Comparison of ENCODE assay signal across 8 mouse cellular contexts in genomic region chr10:79959412-79959811, GRCm38 (mm10). TPM values are rescaled to one million over a fixed set of nuclear protein-coding genes. Genes with fewer than 3 reads are reported as not detected.
DNase-seq lines count a peak whose midpoint lies in the region; ATAC-seq and TF ChIP-seq lines count a peak whose summit lies in the region.
"Not testable (repeated sequence)": the region's sequence is repeated elsewhere in the genome, so short reads cannot be mapped to it uniquely, and the experiment has no call there.

No protein-coding gene starts in this region.

- 20% methylated on average over 10 of the region's 10 CpGs for WGBS in bone marrow, adult 2 months
- WGBS in forebrain, embryonic 10.5 days: 38% methylated on average over 10 of the region's 10 CpGs
- 42% methylated on average over 10 of the region's 10 CpGs for WGBS in heart, embryonic 11.5 days (ENCODE audit: insufficient replicate concordance)
- 30% methylated on average over 6 of the region's 10 CpGs for WGBS in lung, adult 2 months
- WGBS in midbrain, postnatal 0 days: 34% methylated on average over 10 of the region's 10 CpGs
- WGBS in thymus, adult 2 months: 23% methylated on average over 10 of the region's 10 CpGs

- intact Hi-C loops in left cerebral cortex, adult 2 months (cut with DNase I): loop anchor here (2.0 kb wide), 2 partner anchors 67 to 125 kb away; no protein-coding TSS in a partner anchor

- H3K4me2 ChIP-seq in heart, embryonic 11.5 days: peak overlapping the region; percentile 20; the same call in 1 of the 2 replicates
- H3K4me2 ChIP-seq in midbrain, postnatal 0 days (ENCODE audit: low read depth, low read length, poor library complexity, severe bottlenecking): peak overlapping the region; percentile 83

- not testable (repeated sequence) for H3K4me1 ChIP-seq in bone marrow, adult 2 months (ENCODE audit: control insufficient read depth, insufficient read depth, low read length); heart, embryonic 11.5 days (ENCODE audit: control insufficient read depth, insufficient read depth, low read length); lung, adult 2 months (ENCODE audit: control insufficient read depth, insufficient read depth, low read length); midbrain, postnatal 0 days (ENCODE audit: insufficient read depth, low read length); thymus, adult 2 months (replicated peaks; ENCODE audit: control insufficient read depth, insufficient read depth, low read length)
- peaks cover 39% of the 10 kb centered on the region for H3K4me1 ChIP-seq in forebrain, embryonic 10.5 days

- TF ChIP-seq POLR2A in bone marrow, adult 2 months (IDR thresholded peaks at IDR 0.05; ENCODE audit: borderline replicate concordance, control insufficient read depth, low read depth, low read length); lung, adult 2 months (IDR thresholded peaks at IDR 0.05; ENCODE audit: borderline replicate concordance, extremely low read depth, low read depth, low read length); thymus, adult 2 months (IDR thresholded peaks at IDR 0.05; ENCODE audit: control insufficient read depth, extremely low read depth, insufficient read depth, low read length, poor library complexity): not testable (repeated sequence)

- not testable (repeated sequence) for ATAC-seq in heart, embryonic 11.5 days (replicated peaks; ENCODE audit: insufficient number of reproducible peaks, low FRiP score, low TSS enrichment); midbrain, postnatal 0 days (ENCODE audit: low FRiP score)

- H3K9me3 ChIP-seq in forebrain, embryonic 10.5 days; heart, embryonic 11.5 days (replicated peaks; ENCODE audit: control insufficient read depth, low read length); midbrain, postnatal 0 days (ENCODE audit: low read length): not testable (repeated sequence)

- not testable (repeated sequence) for H3K27ac ChIP-seq in bone marrow, adult 2 months (ENCODE audit: control insufficient read depth, insufficient read depth, low read depth, low read length, poor library complexity); heart, embryonic 11.5 days (ENCODE audit: low read depth, low read length); left cerebral cortex, adult 2 months; midbrain, postnatal 0 days (ENCODE audit: low read depth, low read length); thymus, adult 2 months (ENCODE audit: control insufficient read depth, insufficient read depth, low read length)
- peak overlapping the region; percentile 91 for H3K27ac ChIP-seq in forebrain, embryonic 10.5 days

- peak overlapping the region; percentile 31 for H3K4me3 ChIP-seq in bone marrow, adult 2 months (replicated peaks; ENCODE audit: control insufficient read depth, low read depth, low read length)
- H3K4me3 ChIP-seq in forebrain, embryonic 10.5 days: peak overlapping the region; percentile 99
- peak overlapping the region; percentile 97; the same call in 1 of the 2 replicates for H3K4me3 ChIP-seq in heart, embryonic 11.5 days (ENCODE audit: low read depth, low read length)
- 0 out of 2 replicates have a peak overlapping the region, but pooled peaks have one; percentile 22 for H3K4me3 ChIP-seq in left cerebral cortex, adult 2 months
- H3K4me3 ChIP-seq in lung, adult 2 months (replicated peaks; ENCODE audit: extremely low read depth, low read depth, low read length): peak overlapping the region; percentile 48
- peak overlapping the region; percentile 77; the same call in 1 of the 2 replicates for H3K4me3 ChIP-seq in midbrain, postnatal 0 days (ENCODE audit: low read depth, low read length)
- not testable (repeated sequence) for H3K4me3 ChIP-seq in thymus, adult 2 months (ENCODE audit: control insufficient read depth, insufficient read depth, low read length)

- H3K36me3 ChIP-seq in forebrain, embryonic 10.5 days (replicated peaks): peaks cover 34% of the 10 kb centered on the region
- H3K36me3 ChIP-seq in heart, embryonic 11.5 days (ENCODE audit: control insufficient read depth, insufficient read depth, low read length); thymus, adult 2 months (ENCODE audit: control insufficient read depth, insufficient read depth, low read length): not testable (repeated sequence)
- H3K36me3 ChIP-seq in midbrain, postnatal 0 days (ENCODE audit: insufficient read depth, low read length): peaks cover 12% of the 10 kb centered on the region

- not testable (repeated sequence) for H3K9ac ChIP-seq in heart, embryonic 11.5 days (ENCODE audit: low read depth, low read length); midbrain, postnatal 0 days (replicated peaks; ENCODE audit: low read length, poor library complexity, severe bottlenecking)

- H3K27me3 ChIP-seq in forebrain, embryonic 10.5 days (ENCODE audit: poor library complexity, severe bottlenecking): peaks cover 15% of the 10 kb centered on the region
- H3K27me3 ChIP-seq in heart, embryonic 11.5 days (ENCODE audit: control insufficient read depth, insufficient read depth, low read length); midbrain, postnatal 0 days (ENCODE audit: insufficient read depth, low read length); thymus, adult 2 months (ENCODE audit: control insufficient read depth, insufficient read depth, low read length): not testable (repeated sequence)

- not testable (repeated sequence) for DNase-seq in forebrain, embryonic 10.5 days (ENCODE audit: extremely low spot score, low spot score); left cerebral cortex, adult 2 months (ENCODE audit: extremely low spot score in 1 of 2, low spot score in 2 of 2); lung, adult 2 months; midbrain, postnatal 0 days (ENCODE audit: low spot score)
- DNase-seq in induced T-regulatory cell, adult 2 months (ENCODE audit: low read depth): peak; percentile 83
- peak; percentile 35 for DNase-seq in thymus, adult 2 months

- TF ChIP-seq CTCF in bone marrow, adult 2 months (IDR thresholded peaks at IDR 0.05; ENCODE audit: control insufficient read depth, insufficient read depth, low read length); left cerebral cortex, adult 2 months (IDR thresholded peaks at IDR 0.05); lung, adult 2 months (IDR thresholded peaks at IDR 0.05; ENCODE audit: insufficient read depth, low read length); midbrain, postnatal 0 days (IDR thresholded peaks at IDR 0.05); thymus, adult 2 months (IDR thresholded peaks at IDR 0.05; ENCODE audit: borderline replicate concordance, control insufficient read depth, extremely low read depth, insufficient read depth, low read length, poor library complexity): not testable (repeated sequence)

RNA-seq across cellular contexts. Expression of gene Wdr18, which starts 0.5 kb away (rescaled TPM):
- 26.7 and 43.3 TPM in 2 replicates for polyA plus RNA-seq in bone marrow, adult 2 months (2011; ENCODE audit: insufficient read depth, insufficient read length, low replicate concordance, missing spikeins)
- 165 and 167 TPM in 2 replicates for polyA plus RNA-seq in forebrain, embryonic 10.5 days (2016; fragmentation: Nextera tagmentation; extraction: Ambion mirVana)
- polyA plus RNA-seq in heart, embryonic 11.5 days (2014; fragmentation: Nextera tagmentation; extraction: Ambion mirVana): 89.8 and 97.6 TPM in 2 replicates
- total RNA-seq in left cerebral cortex, adult 2 months (2021): 10 to 100 TPM; 45.4 to 49.4 TPM
- polyA plus RNA-seq in lung, adult 2 months (2012; rRNA removed): 33.5 and 35.5 TPM in 2 replicates
- 72.6 and 87.6 TPM in 2 replicates for total RNA-seq in midbrain, postnatal 0 days (2014; rRNA removed)
- 102 and 116 TPM in 2 replicates for polyA plus RNA-seq in midbrain, postnatal 0 days (2015; fragmentation: Nextera tagmentation; extraction: Ambion mirVana)
- polyA plus RNA-seq in thymus, adult 2 months (2012; rRNA removed): 68.1 and 74.5 TPM in 2 replicates

RNA-seq across cellular contexts. Expression of gene Grin3b, which starts 11.1 kb away (rescaled TPM):
- not detected in 2 replicates for polyA plus RNA-seq in bone marrow, adult 2 months (2011; ENCODE audit: insufficient read depth, insufficient read length, low replicate concordance, missing spikeins)
- 0.20 and 0.31 TPM in 2 replicates for polyA plus RNA-seq in forebrain, embryonic 10.5 days (2016; fragmentation: Nextera tagmentation; extraction: Ambion mirVana)
- 0.19 and 0.20 TPM in 2 replicates for polyA plus RNA-seq in heart, embryonic 11.5 days (2014; fragmentation: Nextera tagmentation; extraction: Ambion mirVana)
- under 1 TPM; 0.14 to 0.20 TPM for total RNA-seq in left cerebral cortex, adult 2 months (2021)
- polyA plus RNA-seq in lung, adult 2 months (2012; rRNA removed): 0.33 TPM in 1 of 2 replicates, not detected in the other
- 0.42 and 2.2 TPM in 2 replicates for total RNA-seq in midbrain, postnatal 0 days (2014; rRNA removed)
- polyA plus RNA-seq in midbrain, postnatal 0 days (2015; fragmentation: Nextera tagmentation; extraction: Ambion mirVana): 0.11 and 0.21 TPM in 2 replicates
- 0.07 and 0.14 TPM in 2 replicates for polyA plus RNA-seq in thymus, adult 2 months (2012; rRNA removed)

RNA-seq across cellular contexts. Expression of gene Tmem259, which starts 24.7 kb away (rescaled TPM):
- polyA plus RNA-seq in bone marrow, adult 2 months (2011; ENCODE audit: insufficient read depth, insufficient read length, low replicate concordance, missing spikeins): 78.6 and 131 TPM in 2 replicates
- 8.4 and 9.6 TPM in 2 replicates for polyA plus RNA-seq in forebrain, embryonic 10.5 days (2016; fragmentation: Nextera tagmentation; extraction: Ambion mirVana)
- polyA plus RNA-seq in heart, embryonic 11.5 days (2014; fragmentation: Nextera tagmentation; extraction: Ambion mirVana): 12.8 and 15.6 TPM in 2 replicates
- 100 to 1,000 TPM; 122 to 126 TPM for total RNA-seq in left cerebral cortex, adult 2 months (2021)
- polyA plus RNA-seq in lung, adult 2 months (2012; rRNA removed): 294 and 318 TPM in 2 replicates
- total RNA-seq in midbrain, postnatal 0 days (2014; rRNA removed): 134 and 172 TPM in 2 replicates
- 26.2 and 29.3 TPM in 2 replicates for polyA plus RNA-seq in midbrain, postnatal 0 days (2015; fragmentation: Nextera tagmentation; extraction: Ambion mirVana)
- polyA plus RNA-seq in thymus, adult 2 months (2012; rRNA removed): 540 and 566 TPM in 2 replicates

RNA-seq across cellular contexts. Expression of gene Cnn2, which starts 29.0 kb away (rescaled TPM):
- 41.7 and 92.4 TPM in 2 replicates for polyA plus RNA-seq in bone marrow, adult 2 months (2011; ENCODE audit: insufficient read depth, insufficient read length, low replicate concordance, missing spikeins)
- polyA plus RNA-seq in forebrain, embryonic 10.5 days (2016; fragmentation: Nextera tagmentation; extraction: Ambion mirVana): 222 and 226 TPM in 2 replicates
- 405 and 420 TPM in 2 replicates for polyA plus RNA-seq in heart, embryonic 11.5 days (2014; fragmentation: Nextera tagmentation; extraction: Ambion mirVana)
- total RNA-seq in left cerebral cortex, adult 2 months (2021): 1 to 10 TPM; 5.6 to 8.0 TPM
- 387 and 395 TPM in 2 replicates for polyA plus RNA-seq in lung, adult 2 months (2012; rRNA removed)
- 14.8 and 19.5 TPM in 2 replicates for total RNA-seq in midbrain, postnatal 0 days (2014; rRNA removed)
- polyA plus RNA-seq in midbrain, postnatal 0 days (2015; fragmentation: Nextera tagmentation; extraction: Ambion mirVana): 12.6 and 12.8 TPM in 2 replicates
- polyA plus RNA-seq in thymus, adult 2 months (2012; rRNA removed): 239 and 245 TPM in 2 replicates

RNA-seq across cellular contexts. Expression of gene Arid3a, which starts 32.6 kb away (rescaled TPM):
- 12.4 and 27.6 TPM in 2 replicates for polyA plus RNA-seq in bone marrow, adult 2 months (2011; ENCODE audit: insufficient read depth, insufficient read length, low replicate concordance, missing spikeins)
- 12.5 and 13.0 TPM in 2 replicates for polyA plus RNA-seq in forebrain, embryonic 10.5 days (2016; fragmentation: Nextera tagmentation; extraction: Ambion mirVana)
- 4.3 and 12.7 TPM in 2 replicates for polyA plus RNA-seq in heart, embryonic 11.5 days (2014; fragmentation: Nextera tagmentation; extraction: Ambion mirVana)
- total RNA-seq in left cerebral cortex, adult 2 months (2021): 1 to 10 TPM; 5.7 to 10.0 TPM
- polyA plus RNA-seq in lung, adult 2 months (2012; rRNA removed): 7.8 and 8.6 TPM in 2 replicates
- total RNA-seq in midbrain, postnatal 0 days (2014; rRNA removed): 9.0 and 9.5 TPM in 2 replicates
- polyA plus RNA-seq in midbrain, postnatal 0 days (2015; fragmentation: Nextera tagmentation; extraction: Ambion mirVana): 3.1 and 3.3 TPM in 2 replicates
- 12.5 and 13.5 TPM in 2 replicates for polyA plus RNA-seq in thymus, adult 2 months (2012; rRNA removed)
